Mouse (Mus musculus) forebrain, embryonic 14.5 days (tissue): ENCODE data around the gene Tk2. TPM values are rescaled to one million over a fixed set of nuclear protein-coding genes. Genes with fewer than 3 reads are reported as not detected.

Experiments
- polyA plus RNA-seq: library from polyadenylated mRNA; unstranded; fragments of >200 nt; fragmentation: Nextera tagmentation; extraction: Ambion mirVana; gene quantifications from 2 replicates; pipeline ENCODE4 v1.2.1, GENCODE M21; 2014

Gene Tk2
- polyA plus RNA-seq, 1 experiment from 2014 or later, result 47.0 TPM

Other genes starting within 250 kb of the Tk2 start
- 13.6 and 13.7 TPM in 2 replicates for gene Cdh5, start 146.9 kb downstream of the Tk2 start, polyA plus RNA-seq
- 1.8 and 2.3 TPM in 2 replicates for gene Bean1, start 78.1 kb downstream of the Tk2 start, polyA plus RNA-seq
- 22.2 and 26.8 TPM in 2 replicates for gene Cklf, start 2.3 kb upstream of the Tk2 start, polyA plus RNA-seq
- gene Cmtm2a, start 44.6 kb upstream of the Tk2 start, polyA plus RNA-seq, result not detected in 2 replicates
- gene Gm45711, start 61.5 kb upstream of the Tk2 start, polyA plus RNA-seq, result not detected in 2 replicates
- gene Cmtm1, start 61.6 kb upstream of the Tk2 start, polyA plus RNA-seq, result not detected in 2 replicates
- gene Gm11020, start 73.0 kb upstream of the Tk2 start, polyA plus RNA-seq, result not detected in 2 replicates
- not detected in 2 replicates for gene Cmtm2b, start 73.7 kb upstream of the Tk2 start, polyA plus RNA-seq
- gene Cmtm3, start 90.9 kb upstream of the Tk2 start, polyA plus RNA-seq, result 37.5 and 38.8 TPM in 2 replicates
- gene Cmtm4, start 147.2 kb upstream of the Tk2 start, polyA plus RNA-seq, result 3.5 and 3.7 TPM in 2 replicates
- gene Dync1li2, start 194.5 kb upstream of the Tk2 start, polyA plus RNA-seq, result 61.1 and 74.0 TPM in 2 replicates